Mouse (Mus musculus): ENCODE measurements at regions not wholly inside any gene's neighbourhood (a gene's known extent, or its start where the extent isn't known, plus 50 kb on each side); places are given as distances from the start of the nearest gene placed in this dataset.

DNA sequence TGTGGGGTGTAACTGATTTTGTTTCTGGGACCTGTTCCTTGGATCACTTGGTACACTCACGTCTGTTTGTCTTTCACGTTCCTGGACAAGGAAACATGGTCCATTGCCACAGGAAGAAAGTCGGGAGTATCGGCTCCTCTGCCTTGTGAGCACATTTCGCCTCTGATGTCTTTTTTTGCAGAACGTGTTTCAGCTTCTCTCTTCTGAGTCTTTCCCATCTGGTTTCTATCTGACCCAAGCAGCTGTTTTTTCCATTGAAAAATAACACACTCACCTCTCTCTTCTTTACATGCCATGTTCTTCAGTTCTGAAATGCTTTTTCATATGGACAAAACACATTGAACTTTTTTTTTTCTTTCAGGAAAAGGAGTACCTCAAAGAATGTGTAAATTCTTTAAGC lies 61.4 kb upstream of the Lrig1 start:
- no peak for DNase-seq

DNA sequence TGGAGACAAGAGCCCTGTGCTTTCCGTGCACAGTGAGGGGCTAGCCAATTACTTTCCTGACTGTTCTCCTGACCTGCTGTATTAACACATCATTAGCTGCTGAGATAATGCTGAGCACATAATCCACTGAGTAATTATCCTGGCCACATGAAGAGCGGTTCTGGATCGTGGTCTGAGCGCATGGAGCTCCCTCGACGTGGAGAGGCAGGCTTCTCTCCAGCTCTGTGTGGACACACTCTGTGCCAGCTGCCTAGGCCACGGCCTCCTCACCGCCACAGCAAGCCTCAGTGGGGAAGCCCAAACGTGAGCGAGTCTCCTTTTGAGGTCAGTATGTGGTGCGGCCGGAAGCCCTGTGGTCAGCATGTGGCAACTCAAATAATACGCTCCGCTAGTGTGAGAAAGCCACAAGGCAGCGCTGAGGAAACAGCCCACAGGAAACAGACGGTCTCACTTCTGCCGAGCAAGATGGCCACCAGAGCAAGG lies 60.7 kb upstream of the Lrig1 start:
- no peak for DNase-seq

DNA sequence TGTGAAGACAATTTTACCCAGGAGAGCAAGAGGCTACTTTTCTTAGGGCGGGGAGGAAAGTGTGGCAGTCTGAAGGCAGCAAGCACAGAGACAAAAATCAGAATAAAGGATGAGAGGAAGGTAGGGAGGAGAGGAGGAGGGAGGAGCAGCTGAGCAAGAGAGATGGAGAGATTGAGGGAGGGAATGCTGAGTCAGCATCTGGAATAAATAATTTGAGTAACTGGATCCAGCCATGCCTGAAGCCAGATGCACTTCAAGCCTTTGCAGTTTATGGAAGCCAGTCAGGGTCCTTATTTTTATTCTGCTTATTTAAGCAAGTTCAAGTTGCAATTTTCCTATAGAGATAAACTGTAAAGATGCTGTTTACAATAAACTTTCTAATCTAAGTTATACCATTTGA lies 59.7 kb upstream of the Lrig1 start:
- DNase-seq, result no peak

DNA sequence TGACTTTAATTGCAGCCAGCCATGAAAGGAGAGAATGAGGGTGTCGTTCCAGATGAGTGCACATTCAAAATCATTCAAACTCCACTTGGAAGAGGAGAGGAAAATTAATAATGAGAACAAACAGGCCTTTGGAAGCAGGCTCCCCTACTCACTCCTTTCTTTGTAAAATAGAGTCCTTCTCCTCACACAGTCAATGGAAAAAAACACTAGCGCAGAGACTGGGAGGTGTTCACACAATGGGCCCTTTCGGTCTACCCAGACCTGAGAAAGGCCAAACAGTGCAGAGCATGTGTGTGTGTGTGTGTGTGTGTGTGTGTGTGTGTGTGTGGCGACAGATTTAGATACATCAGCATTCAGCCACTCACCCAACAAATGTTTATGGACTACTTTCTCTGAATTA lies 56.0 kb upstream of the Lrig1 start:
- no peak for DNase-seq

DNA sequence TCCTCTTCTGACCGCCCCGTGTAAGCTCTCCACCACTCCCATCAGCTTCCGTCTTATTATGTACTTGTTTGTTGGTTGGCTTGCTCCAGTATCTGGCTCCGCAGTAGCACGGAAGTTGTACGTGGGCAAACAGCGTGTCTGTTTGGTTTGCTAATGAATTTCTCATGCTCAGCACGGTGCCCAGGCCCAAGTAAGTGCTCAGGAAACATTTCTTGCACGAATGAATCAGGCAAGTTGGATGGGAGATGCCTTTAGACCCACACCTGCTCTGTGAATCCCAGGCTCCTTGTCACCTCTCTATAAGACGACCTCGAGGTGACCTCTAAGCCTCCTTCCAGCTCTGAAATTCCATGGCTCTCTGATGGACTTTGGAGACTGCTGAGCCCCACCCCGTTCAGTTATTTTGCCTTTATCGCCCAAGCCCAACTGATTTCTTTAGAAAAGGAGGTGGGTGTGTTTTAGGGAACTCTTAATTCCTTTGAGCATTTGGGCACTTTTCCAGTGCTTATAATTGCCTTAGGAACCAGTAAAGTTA lies 55.4 kb upstream of the Lrig1 start:
- DNase-seq, result no peak

DNA sequence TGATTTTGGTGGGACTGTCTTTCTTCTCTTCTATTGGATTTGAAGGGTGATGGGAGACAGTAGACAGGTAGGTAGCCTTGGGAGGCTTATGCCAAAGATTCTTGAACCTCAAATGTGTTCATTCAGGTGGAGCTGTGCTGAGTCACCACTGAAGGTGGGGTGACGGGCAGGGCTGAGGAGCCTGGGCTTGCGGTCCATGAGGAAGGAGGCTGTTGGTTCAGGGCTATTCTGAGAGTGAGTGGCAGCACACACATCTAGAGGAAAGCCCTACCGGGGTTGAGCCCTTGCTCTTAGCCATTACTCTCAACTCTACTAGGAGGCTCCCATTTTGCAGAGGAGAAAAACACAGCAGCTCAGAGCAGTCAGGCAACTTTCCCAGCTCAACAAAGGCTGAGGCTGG lies 54.6 kb upstream of the Lrig1 start:
- DNase-seq, result no peak

DNA sequence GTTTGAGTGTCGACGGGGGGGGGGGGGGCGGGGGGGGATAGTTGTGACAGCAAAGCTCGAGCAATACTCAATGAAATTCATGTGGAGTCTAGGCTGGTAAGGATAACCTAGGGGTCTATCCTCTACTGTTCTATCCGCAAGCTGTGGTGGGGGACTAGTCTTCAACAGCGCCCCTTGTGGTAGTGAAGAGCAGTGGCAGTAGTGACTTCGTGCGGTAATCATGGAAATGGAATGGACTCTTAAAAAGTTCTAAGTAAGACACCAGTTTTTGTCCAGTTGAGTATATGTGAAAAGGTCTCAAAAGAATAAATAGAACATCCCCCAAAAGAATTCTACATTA lies 51.1 kb upstream of the Lrig1 start:
- no peak for DNase-seq

DNA sequence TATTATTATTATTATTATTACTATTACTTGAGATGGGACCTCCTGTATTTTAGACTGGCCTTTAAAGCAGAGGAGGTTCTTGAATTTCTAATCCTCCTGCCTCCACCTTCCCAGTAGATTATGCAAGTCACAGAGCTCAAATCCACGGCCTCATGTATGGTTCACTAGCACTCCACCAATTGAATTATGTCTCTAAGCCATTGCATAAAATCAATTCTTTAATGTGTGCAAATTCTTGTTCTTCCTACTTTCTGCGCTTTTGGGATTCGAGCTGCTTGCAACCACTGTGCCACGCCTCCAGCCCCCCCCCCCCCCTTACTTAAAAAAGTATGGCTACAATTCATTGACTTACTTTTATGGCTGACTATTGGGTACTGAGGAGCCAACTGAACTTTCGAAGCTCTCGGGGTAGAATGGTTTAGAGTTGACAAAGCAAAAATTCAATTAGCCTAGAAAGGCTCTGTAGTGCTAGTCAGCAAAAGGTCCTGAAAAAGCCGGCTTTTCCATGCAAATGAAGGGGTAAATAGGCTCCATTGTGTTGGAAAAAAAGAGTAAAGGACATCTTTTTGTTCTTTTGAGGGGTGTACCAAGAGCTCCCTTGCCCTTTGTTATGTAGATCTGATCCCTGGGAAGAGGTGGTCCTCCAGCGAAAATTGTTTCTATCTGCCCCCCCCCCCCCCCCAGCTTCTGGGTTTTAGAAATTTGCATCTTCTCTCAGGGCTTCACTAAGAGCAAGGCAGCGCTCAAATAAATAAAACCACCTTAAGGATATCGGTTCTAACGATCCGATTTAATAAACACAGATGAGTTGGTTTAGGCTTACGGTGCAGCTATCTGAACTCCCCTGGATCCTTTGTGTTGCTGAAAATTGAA lies 50.5 kb upstream of the Lrig1 start:
- DNase-seq, result no peak

Data from layer of hippocampus, adult 9-11 months (tissue).